Mouse (Mus musculus) megakaryocyte-erythroid progenitor cell, adult 5-6 weeks (primary cell): ENCODE results near the gene Gm11985. TPM values are rescaled to one million over a fixed set of nuclear protein-coding genes. Genes with fewer than 3 reads are reported as not detected.
"Not testable (repeated sequence)": the region's sequence is repeated elsewhere in the genome, so short reads cannot be mapped to it uniquely, and the experiment has no call there.

Experiments
- ATAC-seq: replicated peaks from 2 replicates; pipeline ENCODE4 v1.8.0; 2016; ENCODE audit warnings: mild to moderate bottlenecking, inconsistent platforms; ENCODE audit not compliant: severe bottlenecking, poor library complexity, low FRiP score, low TSS enrichment
- total RNA-seq, 2 experiments: library from RNA; stranded (forward) in 1 of 2; stranded (reverse) in 1 of 2; fragments of 200-1000, 215-1000 nt in 1 of 2; fragments of >200 nt in 1 of 2; fragmentation: Nextera tagmentation in 1 of 2; gene quantifications; 2 replicates each; pipeline ENCODE4 v1.2.3; 2014 to 2017

Gm11985 gene
- total RNA-seq (2014; fragmentation: Nextera tagmentation) (not detected in 2 replicates), total RNA-seq (2017) (not detected in 2 replicates)

- ATAC-seq: no peak
These were observed at the start of gene Gm11985 for GRCm38 (mm10) chr11:7188469-7188868. TSS of gene Gm11985 (minus strand) at chr11:7188569.

GRCm38 (mm10) chr11:7237712-7238111 lies 49.3 kb upstream of the Gm11985 start:
- no peak for ATAC-seq

- no peak for ATAC-seq
These were observed 48.4 kb upstream of the Gm11985 start for GRCm38 (mm10) chr11:7236751-7237150.

- ATAC-seq: no peak
These were observed 46.7 kb upstream of the Gm11985 start for GRCm38 (mm10) chr11:7234981-7235609.

GRCm38 (mm10) chr11:7234436-7234835 lies 46.1 kb upstream of the Gm11985 start:
- no peak for ATAC-seq

GRCm38 (mm10) chr11:7233333-7233732 lies 45.0 kb upstream of the Gm11985 start:
- no peak for ATAC-seq

GRCm38 (mm10) chr11:7231958-7232357 lies 43.6 kb upstream of the Gm11985 start:
- ATAC-seq: no peak

- no peak for ATAC-seq
These were observed 41.6 kb upstream of the Gm11985 start for GRCm38 (mm10) chr11:7230000-7230399.

- ATAC-seq: no peak
These were observed 39.7 kb upstream of the Gm11985 start for GRCm38 (mm10) chr11:7228107-7228506.

- no peak for ATAC-seq
These were observed 38.6 kb upstream of the Gm11985 start for GRCm38 (mm10) chr11:7226810-7227550.

- no peak for ATAC-seq
These were observed 37.8 kb upstream of the Gm11985 start for GRCm38 (mm10) chr11:7226200-7226599.

- not testable (repeated sequence) for ATAC-seq
These were observed 33.5 kb upstream of the Gm11985 start for GRCm38 (mm10) chr11:7221826-7222225.

- no peak for ATAC-seq
These were observed 27.3 kb upstream of the Gm11985 start for GRCm38 (mm10) chr11:7215703-7216102.

- no peak for ATAC-seq
These were observed 26.4 kb upstream of the Gm11985 start for GRCm38 (mm10) chr11:7214761-7215160.

- no peak for ATAC-seq
These were observed 25.9 kb upstream of the Gm11985 start for GRCm38 (mm10) chr11:7214342-7214660.

- ATAC-seq: no peak
These were observed 25.4 kb upstream of the Gm11985 start, which contains the start of gene Igfbp3 for GRCm38 (mm10) chr11:7213501-7214341. TSS of gene Igfbp3 (minus strand) at chr11:7213923.

GRCm38 (mm10) chr11:7213161-7213500 lies 24.8 kb upstream of the Gm11985 start:
- no peak for ATAC-seq

GRCm38 (mm10) chr11:7212126-7212798 lies 23.9 kb upstream of the Gm11985 start:
- ATAC-seq: no peak

GRCm38 (mm10) chr11:7211211-7211610 lies 22.8 kb upstream of the Gm11985 start:
- ATAC-seq: no peak

- ATAC-seq: peak; percentile 61; the same call in 1 of the 2 replicates
These were observed 22.0 kb upstream of the Gm11985 start for GRCm38 (mm10) chr11:7210343-7210742.
